Mouse (Mus musculus) lung, adult 2 months (tissue): ENCODE measurements at regions not wholly inside any gene's neighbourhood (a gene's known extent, or its start where the extent isn't known, plus 50 kb on each side); places are given as distances from the start of the nearest gene placed in this dataset.

Source experiments
- CTCF ChIP-seq: fragments of 200-500 bp; IDR thresholded peaks from 2 replicates; pipeline ENCODE4 v1.5.1; 2011; ENCODE audit warnings: mild to moderate bottlenecking, low read length, control low read depth; ENCODE audit not compliant: insufficient read depth
- POLR2A ChIP-seq: fragments of 200-500 bp; IDR thresholded peaks from 2 replicates; pipeline ENCODE4 v1.6.1; 2011; ENCODE audit warnings: low read depth, mild to moderate bottlenecking, control low read depth, low read length, borderline replicate concordance; ENCODE audit errors: extremely low read depth

- no peak for TF ChIP-seq CTCF
- no peak for TF ChIP-seq POLR2A
These were observed 60.1 kb upstream of the Man2a1 start for GRCm38 (mm10) chr17:64540411-64540810.
